Mouse (Mus musculus) ES-E14 (cell line): ENCODE measurements around the gene Rnf135. TPM values are rescaled to one million over a fixed set of nuclear protein-coding genes. Genes with fewer than 3 reads are reported as not detected.

Experiments
- DNase-seq: peaks from one replicate; pipeline ENCODE4 v3.0.0-alpha.2; 2013; ENCODE audit warnings: low read depth, low spot score
- H3K27ac ChIP-seq: 2 replicates; pipeline ENCODE4 v1.5.1; 2012; ENCODE audit warnings: low read depth, mild to moderate bottlenecking, low read length, moderate library complexity, mixed read lengths; ENCODE audit not compliant: poor library complexity, insufficient read depth, severe bottlenecking
- H3K36me3 ChIP-seq: 2 replicates; pipeline ENCODE4 v1.6.1; 2012; ENCODE audit warnings: mild to moderate bottlenecking, low read length, moderate library complexity, mixed read lengths; ENCODE audit not compliant: control insufficient read depth, poor library complexity, insufficient read depth, severe bottlenecking
- H3K4me1 ChIP-seq, 2 experiments: fragments of 150-350 bp in 1 of 2; sonication (generic) in 1 of 2; 2 replicates each; pipeline ENCODE4 v1.6.1; 2012; ENCODE audit warnings: low read length in 2 of 2, mild to moderate bottlenecking in 1 of 2, mixed read lengths in 1 of 2; ENCODE audit not compliant: control insufficient read depth in 2 of 2, insufficient read depth in 2 of 2, poor library complexity in 1 of 2
- H3K4me3 ChIP-seq, 2 experiments: fragments of 150-350 bp in 1 of 2; sonication (generic) in 1 of 2; 2 replicates each; pipeline ENCODE4 v1.5.1; 2012; ENCODE audit warnings: low read length in 2 of 2, low read depth in 1 of 2, mild to moderate bottlenecking in 1 of 2, mixed read lengths in 1 of 2; ENCODE audit not compliant: insufficient read depth in 1 of 2, poor library complexity in 1 of 2, severe bottlenecking in 1 of 2
- H3K9ac ChIP-seq: 2 replicates; pipeline ENCODE4 v1.6.1; 2012; ENCODE audit warnings: low read depth, mild to moderate bottlenecking, low read length, mixed read lengths; ENCODE audit not compliant: poor library complexity, insufficient read depth, severe bottlenecking
- H3K9me3 ChIP-seq: fragments of 150-350 bp; sonication (generic); 2 replicates; pipeline ENCODE4 v1.6.1; 2012; ENCODE audit warnings: low read depth, mild to moderate bottlenecking, low read length; ENCODE audit not compliant: control insufficient read depth, insufficient read depth
- CHD2 ChIP-seq: IDR thresholded peaks from 2 replicates; pipeline ENCODE4 v1.6.1; 2014; ENCODE audit warnings: mild to moderate bottlenecking, low read depth, low read length, inconsistent platforms
- HCFC1 ChIP-seq: IDR thresholded peaks from 2 replicates; pipeline ENCODE4 v1.6.1; 2012; ENCODE audit warnings: low read length, inconsistent platforms, borderline replicate concordance; ENCODE audit not compliant: insufficient read depth
- MAFK ChIP-seq: IDR thresholded peaks from 2 replicates; pipeline ENCODE4 v1.6.1; 2014; ENCODE audit warnings: mild to moderate bottlenecking, low read depth, low read length, inconsistent platforms; ENCODE audit not compliant: insufficient read depth
- ZC3H11A ChIP-seq: IDR thresholded peaks from 2 replicates; pipeline ENCODE4 v1.6.1; 2012; ENCODE audit warnings: low read depth, mild to moderate bottlenecking, inconsistent platforms, low read length, borderline replicate concordance
- ZNF384 ChIP-seq: IDR thresholded peaks from 2 replicates; pipeline ENCODE4 v1.6.1; 2012; ENCODE audit warnings: low read depth, low read length, inconsistent platforms
- in situ Hi-C, 2 experiments: fragments of 600-800 bp; cut with MboI; formaldehyde crosslinking; loops; one replicate each; pipeline ENCODE4 v1.15.1; 2025; ENCODE audit warnings: low sequenced_read_pairs in 2 of 2, inconsistent platforms in 1 of 2; ENCODE audit not compliant: unreplicated experiment in 2 of 2
- total RNA-seq: library from RNA; depleted of rRNA; stranded (reverse); fragments of 300-350 nt; gene quantifications from 2 replicates; pipeline ENCODE4 v1.2.3, GENCODE M21; 2012

Rnf135 gene
- total RNA-seq, 1 experiment = 3.4 TPM

- H3K4me3 ChIP-seq = no peak overlapping the region
- H3K9me3 ChIP-seq = no peaks in the 10 kb centered on the region
- H3K4me1 ChIP-seq = no peaks in the 10 kb centered on the region
- in situ Hi-C loops = no loop called here
- no peaks in the 10 kb centered on the region; the same call in 1 of the 2 replicates for H3K36me3 ChIP-seq
- no peak for TF ChIP-seq MAFK
- no peak for TF ChIP-seq HCFC1
- no peak for TF ChIP-seq CHD2
- no peak for TF ChIP-seq ZNF384
- no peak for TF ChIP-seq ZC3H11A
- DNase-seq = no peak
- H3K9ac ChIP-seq = no peak overlapping the region
- H3K27ac ChIP-seq = no peak overlapping the region
Measured at GRCm38 (mm10) chr11:80199316-80199715, 15.7 kb downstream of the Rnf135 start.

GRCm38 (mm10) chr11:80199773-80200172 is 16.1 kb downstream of the Rnf135 start:
- Histone ChIP-seq H3K4me3 (no peak overlapping the region), H3K9me3 (no peaks in the 10 kb centered on the region), H3K9ac (no peak overlapping the region), H3K4me1 (no peaks in the 10 kb centered on the region), H3K27ac (no peak overlapping the region), H3K36me3 (no peaks in the 10 kb centered on the region)
- TF ChIP-seq ZC3H11A (no peak), CHD2 (no peak), ZNF384 (peak; percentile 89), MAFK (no peak)
- no peak for DNase-seq
- in situ Hi-C loops = no loop called here

DNA sequence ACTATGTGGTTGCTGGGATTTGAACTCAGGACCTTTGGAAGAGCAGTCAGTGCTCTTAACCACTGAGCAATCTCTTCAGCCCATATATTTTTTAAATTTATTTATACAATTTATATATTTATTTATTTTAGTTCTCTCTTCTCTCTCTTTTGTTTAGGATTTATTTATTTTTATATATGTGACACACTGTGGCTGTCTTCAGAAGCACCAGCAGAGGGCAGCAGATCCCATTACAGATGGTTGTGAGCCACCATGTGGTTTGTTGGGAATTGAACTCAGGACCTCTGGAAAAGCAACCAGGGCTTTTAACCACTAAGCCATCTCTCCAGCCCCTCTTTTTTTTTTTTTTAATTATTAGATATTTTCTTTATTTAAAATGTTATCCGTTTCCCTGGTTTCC is 16.7 kb downstream of the Rnf135 start:
- H3K27ac ChIP-seq = no peak overlapping the region
- no peaks in the 10 kb centered on the region for H3K9me3 ChIP-seq
- H3K4me1 ChIP-seq = no peaks in the 10 kb centered on the region
- in situ Hi-C loops = no loop called here
- no peaks in the 10 kb centered on the region for H3K36me3 ChIP-seq
- H3K4me3 ChIP-seq = no peak overlapping the region
- no peak for DNase-seq
- H3K9ac ChIP-seq = no peak overlapping the region
- TF ChIP-seq ZNF384 (peak; percentile 18; the same call in 1 of the 2 replicates), MAFK (no peak)

DNA sequence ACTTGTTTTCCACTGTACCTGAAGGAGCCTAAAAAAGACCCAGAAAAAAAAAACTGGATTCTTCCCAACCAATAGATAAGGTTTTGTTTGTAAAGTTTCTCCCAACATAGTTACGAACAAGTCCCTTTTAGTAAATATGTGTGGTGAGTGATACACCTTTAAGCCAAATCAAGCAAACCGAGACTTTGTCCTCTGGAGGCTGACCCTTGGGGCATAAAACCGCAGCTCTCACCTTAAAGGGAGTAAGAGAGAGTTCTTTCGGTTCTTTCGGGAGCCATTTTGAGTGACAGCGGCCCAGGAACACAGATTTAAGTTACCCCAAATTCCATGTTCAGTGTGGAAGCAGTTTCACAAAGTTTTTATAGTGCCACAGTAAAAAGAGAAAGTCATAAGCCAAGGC is 18.6 kb downstream of the Rnf135 start:
- no peaks in the 10 kb centered on the region for H3K9me3 ChIP-seq
- in situ Hi-C loops = no loop called here
- no peaks in the 10 kb centered on the region for H3K4me1 ChIP-seq
- DNase-seq = no peak
- no peaks in the 10 kb centered on the region for H3K36me3 ChIP-seq
- no peak overlapping the region for H3K27ac ChIP-seq
- TF ChIP-seq CHD2 (no peak), HCFC1 (no peak), MAFK (no peak), ZC3H11A (no peak), ZNF384 (no peak)
- H3K4me3 ChIP-seq = no peak overlapping the region
- no peak overlapping the region for H3K9ac ChIP-seq

- TF ChIP-seq MAFK (no peak), ZNF384 (no peak), ZC3H11A (no peak)
- H3K4me3 ChIP-seq = no peak overlapping the region
- no peaks in the 10 kb centered on the region; a peak in 1 of 4 replicates for H3K4me1 ChIP-seq
- no peak overlapping the region for H3K9ac ChIP-seq
- no peaks in the 10 kb centered on the region for H3K36me3 ChIP-seq
- in situ Hi-C loops = no loop called here
- no peaks in the 10 kb centered on the region for H3K9me3 ChIP-seq
- DNase-seq = no peak
- H3K27ac ChIP-seq = no peak overlapping the region
Measured at GRCm38 (mm10) chr11:80204037-80204436, 20.4 kb downstream of the Rnf135 start.
